8 mouse cellular contexts compared by ENCODE assay signal in genomic region chr5:105925568-105926255, GRCm38 (mm10). TPM values are rescaled to one million over a fixed set of nuclear protein-coding genes. Genes with fewer than 3 reads are reported as not detected.
A peak's percentile ranks its signal among the peaks of the same experiment; 100 is the strongest.
DNase-seq lines count a peak whose midpoint lies in the region; ATAC-seq and TF ChIP-seq lines count a peak whose summit lies in the region.

No protein-coding gene starts in this region.

- no peaks in the 10 kb centered on the region for H3K27me3 ChIP-seq in heart, adult 2 months (ENCODE audit: control insufficient read depth, insufficient read depth, low read length)
- no peaks in the 10 kb centered on the region for H3K27me3 ChIP-seq in stomach, postnatal 0 days (ENCODE audit: control insufficient read depth, insufficient read depth, low read length)

- TF ChIP-seq EP300 in heart, adult 2 months (IDR thresholded peaks at IDR 0.05; ENCODE audit: insufficient read depth, low read depth, low read length), result no peak
- TF ChIP-seq EP300 in stomach, postnatal 0 days (optimal IDR thresholded peaks at IDR 0.05), result no peak

- H3K4me3 ChIP-seq in heart, adult 2 months, result no peak overlapping the region
- H3K4me3 ChIP-seq in stomach, postnatal 0 days (ENCODE audit: low read depth, low read length), result no peak overlapping the region

- no peak overlapping the region for H3K4me2 ChIP-seq in stomach, postnatal 0 days (replicated peaks; ENCODE audit: low read depth)

- no peak for TF ChIP-seq POLR2A in heart, adult 2 months (IDR thresholded peaks at IDR 0.05; ENCODE audit: insufficient read depth, low read depth, low read length)

- no peaks in the 10 kb centered on the region for H3K36me3 ChIP-seq in heart, adult 2 months (ENCODE audit: control insufficient read depth, insufficient read depth, low read length)
- H3K36me3 ChIP-seq in stomach, postnatal 0 days (ENCODE audit: control insufficient read depth, insufficient read depth, low read length), result no peaks in the 10 kb centered on the region

- H3K9me3 ChIP-seq in stomach, postnatal 0 days (ENCODE audit: control insufficient read depth, low read length), result no peaks in the 10 kb centered on the region

- WGBS in heart, adult 2 months, result 58% methylated on average over 14 of the region's 14 CpGs
- WGBS in stomach, postnatal 0 days, result 56% methylated on average over 14 of the region's 14 CpGs

- H3K9ac ChIP-seq in heart, adult 2 months (ENCODE audit: low read depth, low read length), result no peak overlapping the region
- no peak overlapping the region for H3K9ac ChIP-seq in stomach, postnatal 0 days (ENCODE audit: low read length)

- no peaks in the 10 kb centered on the region for H3K79me2 ChIP-seq in heart, adult 2 months (replicated peaks; ENCODE audit: control insufficient read depth, insufficient read depth, low read length)

- H3K27ac ChIP-seq in heart, adult 2 months, result no peak overlapping the region
- H3K27ac ChIP-seq in stomach, postnatal 0 days (replicated peaks), result peak overlapping the region; percentile 89

- ATAC-seq in stomach, postnatal 0 days (ENCODE audit: low FRiP score, low TSS enrichment), result peak; percentile 54; the same call in 1 of the 2 replicates

- H3K4me1 ChIP-seq in heart, adult 2 months (ENCODE audit: control insufficient read depth, insufficient read depth, low read length), result no peaks in the 10 kb centered on the region
- H3K4me1 ChIP-seq in stomach, postnatal 0 days (replicated peaks; ENCODE audit: control insufficient read depth, insufficient read depth), result no peaks in the 10 kb centered on the region

- TF ChIP-seq CTCF in heart, adult 2 months (IDR thresholded peaks at IDR 0.05), result peak; percentile 65
- peak; percentile 65 for TF ChIP-seq CTCF in stomach, postnatal 0 days (IDR thresholded peaks at IDR 0.05; ENCODE audit: low read depth)

- no peak for DNase-seq in heart, adult 2 months
- no peak for DNase-seq in heart, adult 8-10 months (ENCODE audit: low spot score)
- peak; percentile 33 for DNase-seq in right cerebral cortex, postnatal 4 days
- DNase-seq in right cerebral cortex, postnatal 25 days, result no peak
- peak; percentile 34 for DNase-seq in forelimb bud, embryonic 11.5 days (ENCODE audit: low read depth, low spot score)
- no peak for DNase-seq in stomach, postnatal 0 days (ENCODE audit: low spot score)
- DNase-seq in cerebellum, adult 11 months, result no peak
- DNase-seq in gastrocnemius, postnatal 25 days, result no peak

- intact Hi-C loops in heart, adult 2 months (cut with DNase I), result loop anchor here (5.0 kb wide), 1 partner anchor 877 kb away; no protein-coding TSS in a partner anchor

RNA-seq across cellular contexts. Expression of gene Zfp326, which starts 49.3 kb away (rescaled TPM):
- total RNA-seq in heart, adult 2 months (2021), result 10 to 100 TPM in 1 of 2 experiments, 1 to 10 TPM in 1; 9.3 to 10.7 TPM
- polyA plus RNA-seq in heart, adult 2 months (2012; rRNA removed), result 5.5 and 7.0 TPM in 2 replicates
- total RNA-seq in heart, adult 8-10 months (2022), result 10 to 100 TPM in 3 of 4 experiments, 1 to 10 TPM in 1; 10.0 to 15.6 (median 11.0) TPM
- polyA plus RNA-seq in stomach, postnatal 0 days (2015; fragmentation: Nextera tagmentation; extraction: Ambion mirVana), result 15.0 and 17.7 TPM in 2 replicates
- total RNA-seq in gastrocnemius, postnatal 25 days (2021), result 1 to 10 TPM; 8.3 to 8.5 TPM

Comparison
In these comparisons a context has a peak if more than half of its experiments do, and no peak if none do; other contexts are left out.
1. DNase-seq: peak in right cerebral cortex, postnatal 4 days (single experiment) and forelimb bud, embryonic 11.5 days (single experiment); none in heart, adult 2 months (0 of 2), heart, adult 8-10 months (single experiment), right cerebral cortex, postnatal 25 days (single experiment), stomach, postnatal 0 days (single experiment), cerebellum, adult 11 months (single experiment) and gastrocnemius, postnatal 25 days (single experiment).